Mouse (Mus musculus): ENCODE data around the gene Shisa9.
"Not testable (repeated sequence)": the region's sequence is repeated elsewhere in the genome, so short reads cannot be mapped to it uniquely, and the experiment has no call there.

Gene Shisa9

DNA sequence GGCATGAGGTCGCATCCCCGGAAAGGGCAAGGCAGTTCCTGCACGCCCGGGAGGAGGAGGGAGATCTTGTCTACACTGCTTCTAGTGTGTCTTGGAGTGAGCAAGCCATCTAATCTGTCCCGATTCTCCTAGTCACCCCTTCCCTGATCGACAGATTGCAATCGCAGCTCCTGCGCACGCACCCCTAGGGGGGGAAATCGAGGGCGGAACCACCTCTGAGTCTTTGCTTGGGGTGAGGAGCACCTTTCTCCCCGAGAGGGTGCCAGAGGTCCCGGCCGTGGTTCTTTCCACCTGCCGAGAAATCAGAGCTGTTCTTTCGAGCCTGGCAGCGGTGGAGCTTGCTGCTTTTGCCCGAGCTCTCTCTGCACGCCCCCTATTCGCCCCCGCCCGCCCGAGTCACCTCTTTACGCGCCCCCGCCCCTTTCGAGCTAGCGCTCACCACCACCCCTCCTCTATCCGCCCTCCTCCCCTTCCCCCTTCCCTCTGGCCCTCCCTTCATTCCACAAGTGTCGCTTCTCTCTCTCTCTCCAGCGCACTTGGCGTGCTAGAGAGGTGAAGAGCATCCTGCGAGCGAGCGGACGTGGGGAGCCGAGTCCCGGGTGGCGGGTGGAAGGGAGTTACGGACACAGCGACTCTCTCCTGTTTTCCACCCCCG is at the start of gene Shisa9:
Gene Shisa9, plus strand, starts transcription at position 498 of the 655 bp plus-strand sequence.
- in situ Hi-C loops (cut with MboI; ENCODE audit: unreplicated experiment in 2 of 2), result no loop called here

DNA sequence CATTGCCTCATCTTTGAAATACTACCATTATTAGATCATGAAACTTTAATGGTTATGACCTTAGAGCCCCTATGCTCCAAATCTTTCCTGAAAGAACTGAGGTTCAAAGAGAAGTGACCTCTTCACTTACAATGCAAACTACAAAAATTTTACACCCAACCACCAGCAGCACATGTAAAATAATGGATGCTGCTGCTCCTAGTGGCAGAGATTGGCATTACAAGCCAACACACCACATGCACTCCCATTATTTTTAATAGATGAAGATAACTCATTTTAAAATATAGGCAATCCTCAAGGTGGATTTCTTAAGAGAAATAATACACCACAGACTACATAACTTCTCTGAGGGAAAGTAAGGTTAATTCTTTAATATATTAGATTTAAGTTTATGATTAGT is 43.4 kb upstream of the Shisa9 start:
- in situ Hi-C loops (cut with MboI; ENCODE audit: unreplicated experiment in 2 of 2), result loop anchor here (5.0 to 25.0 kb wide), 2 partner anchors 353 to 513 kb away; no protein-coding TSS in a partner anchor

DNA sequence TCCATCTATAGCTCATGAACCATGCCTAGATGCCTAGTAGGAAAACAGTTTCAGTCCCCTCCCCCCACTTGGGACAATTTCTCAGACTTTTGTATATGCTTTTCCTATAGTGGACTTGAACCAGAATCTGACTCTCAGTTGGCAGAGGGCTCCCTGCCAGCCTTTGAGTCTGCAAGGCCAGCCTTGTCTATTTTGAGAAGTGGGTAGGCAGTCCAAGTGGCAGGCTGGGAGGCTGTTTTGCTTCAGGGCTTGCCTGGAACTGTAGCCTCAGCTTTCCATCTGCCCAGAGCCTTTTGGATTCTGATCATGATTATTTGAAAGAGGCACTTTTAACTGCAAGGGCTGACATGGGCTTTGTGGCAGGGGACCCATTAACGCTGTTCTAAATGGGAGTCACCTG is 23.2 kb upstream of the Shisa9 start:
- in situ Hi-C loops (cut with MboI; ENCODE audit: unreplicated experiment in 2 of 2), result no loop called here

DNA sequence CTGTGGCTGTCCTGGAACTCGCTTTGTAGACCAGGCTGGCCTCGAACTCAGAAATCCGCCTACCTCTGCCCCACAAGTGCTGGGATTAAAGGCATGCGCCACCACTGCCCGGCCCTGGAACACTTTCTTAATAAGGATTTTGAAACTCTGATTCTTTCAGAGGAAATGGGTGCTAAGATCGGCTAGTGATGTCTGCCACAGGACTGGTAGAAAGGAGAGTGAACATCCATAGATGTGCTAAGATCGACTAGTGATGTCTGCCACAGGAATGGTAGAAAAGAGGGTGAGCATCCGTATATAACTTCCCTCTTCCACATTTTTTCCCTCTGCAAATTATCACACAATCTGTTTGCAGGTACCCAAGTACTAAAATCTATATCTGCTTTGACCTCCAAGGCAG is 17.9 kb upstream of the Shisa9 start:
- in situ Hi-C loops (cut with MboI; ENCODE audit: unreplicated experiment in 2 of 2), result no loop called here

DNA sequence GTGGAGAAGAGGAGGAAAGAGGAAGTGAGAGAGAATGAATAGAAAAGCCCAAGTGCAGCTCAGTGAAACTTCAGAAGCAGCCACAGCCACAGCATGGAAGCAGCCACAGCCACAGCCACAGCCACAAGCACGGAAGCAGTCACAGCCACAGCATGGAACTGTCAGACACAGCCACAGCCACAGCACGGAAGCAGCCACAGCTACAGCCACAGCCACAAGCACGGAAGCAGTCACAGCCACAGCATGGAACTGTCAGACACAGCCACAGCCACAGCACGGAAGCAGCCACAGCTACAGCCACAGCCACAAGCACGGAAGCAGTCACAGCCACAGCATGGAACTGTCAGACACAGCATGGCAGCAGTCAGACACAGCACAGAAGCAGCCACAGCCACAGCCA is 17.1 kb upstream of the Shisa9 start:
- in situ Hi-C loops (cut with MboI; ENCODE audit: unreplicated experiment in 2 of 2), result not testable (repeated sequence)

DNA sequence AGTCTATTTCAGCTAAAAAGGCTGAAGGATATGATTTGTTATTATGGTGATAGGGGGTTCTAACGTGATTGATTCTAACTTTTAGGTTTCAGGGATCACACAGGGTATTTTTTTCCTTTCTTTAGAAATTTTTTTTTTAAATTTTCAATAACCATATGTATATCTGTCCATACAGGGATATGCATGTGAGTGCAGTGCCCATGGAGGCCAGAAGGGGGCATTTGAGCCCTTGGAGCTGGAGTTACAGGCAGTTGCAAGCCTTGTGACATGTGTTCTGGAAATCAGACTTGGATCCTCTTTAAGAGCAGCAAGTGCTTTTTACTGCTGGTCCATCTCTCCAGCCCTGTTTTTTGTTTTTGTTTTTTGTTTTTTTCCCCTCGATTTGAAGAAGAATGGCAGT is 16.3 kb upstream of the Shisa9 start:
- in situ Hi-C loops (cut with MboI; ENCODE audit: unreplicated experiment in 2 of 2), result no loop called here

DNA sequence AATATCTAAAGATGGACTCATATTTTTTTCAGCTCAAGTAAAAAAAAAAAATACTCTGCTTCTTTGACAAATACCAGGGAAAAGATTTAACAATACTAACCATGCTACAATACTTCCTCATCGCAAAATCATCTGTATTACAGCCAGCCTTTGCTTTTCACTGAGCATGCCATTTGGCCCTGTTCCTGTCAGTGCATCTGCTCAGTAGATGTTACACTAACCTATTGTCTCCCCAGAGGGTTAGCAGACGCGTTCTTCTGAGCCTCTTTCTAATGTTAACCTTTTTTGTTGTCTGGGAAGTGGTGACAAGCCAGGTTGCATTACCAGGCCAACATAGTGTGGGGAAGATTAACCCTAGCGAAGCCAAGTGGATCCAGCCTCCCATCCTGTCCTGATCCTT is 10.2 kb upstream of the Shisa9 start:
- in situ Hi-C loops (cut with MboI; ENCODE audit: unreplicated experiment in 2 of 2), result no loop called here

DNA sequence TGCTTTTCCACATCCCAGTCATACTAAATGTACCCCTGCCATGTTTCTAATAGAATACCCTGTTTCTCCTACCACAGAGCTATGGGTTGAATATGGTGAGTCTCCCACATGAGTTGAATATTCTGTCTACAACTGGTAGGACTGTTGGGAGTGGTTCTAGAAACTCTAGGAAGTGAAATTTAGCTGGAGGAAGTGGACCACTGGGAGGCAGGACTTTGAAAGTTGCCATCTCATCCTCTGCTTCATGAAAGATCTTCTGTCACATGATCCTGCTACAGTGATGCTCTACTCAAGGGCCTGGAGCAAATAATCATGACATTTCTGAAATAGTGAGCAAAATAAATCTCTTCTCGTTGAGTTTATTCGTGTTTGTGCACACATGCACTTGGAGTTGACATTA is 7.2 kb upstream of the Shisa9 start:
- in situ Hi-C loops (cut with MboI; ENCODE audit: unreplicated experiment in 2 of 2), result no loop called here

DNA sequence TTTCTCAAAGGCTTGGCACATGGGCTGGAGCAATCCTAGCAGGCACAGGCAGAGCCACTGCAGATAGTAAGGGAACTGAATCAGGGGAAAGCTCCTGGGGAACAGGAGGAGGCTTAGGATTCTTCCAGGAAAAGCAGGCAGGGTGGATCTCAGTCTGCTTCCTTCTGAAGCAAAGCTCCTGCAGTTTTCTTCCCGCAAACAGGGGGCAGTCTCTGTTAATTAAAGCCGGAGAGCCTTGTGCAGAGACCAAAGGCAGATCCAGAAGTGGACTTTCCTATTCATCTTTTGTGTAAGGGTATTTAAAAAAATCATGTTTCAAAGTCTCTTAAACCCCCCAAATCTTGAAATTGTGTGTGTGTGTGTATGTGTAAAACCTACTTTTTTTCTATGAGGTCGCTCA is 3.1 kb upstream of the Shisa9 start:
- in situ Hi-C loops (cut with MboI; ENCODE audit: unreplicated experiment in 2 of 2), result no loop called here

DNA sequence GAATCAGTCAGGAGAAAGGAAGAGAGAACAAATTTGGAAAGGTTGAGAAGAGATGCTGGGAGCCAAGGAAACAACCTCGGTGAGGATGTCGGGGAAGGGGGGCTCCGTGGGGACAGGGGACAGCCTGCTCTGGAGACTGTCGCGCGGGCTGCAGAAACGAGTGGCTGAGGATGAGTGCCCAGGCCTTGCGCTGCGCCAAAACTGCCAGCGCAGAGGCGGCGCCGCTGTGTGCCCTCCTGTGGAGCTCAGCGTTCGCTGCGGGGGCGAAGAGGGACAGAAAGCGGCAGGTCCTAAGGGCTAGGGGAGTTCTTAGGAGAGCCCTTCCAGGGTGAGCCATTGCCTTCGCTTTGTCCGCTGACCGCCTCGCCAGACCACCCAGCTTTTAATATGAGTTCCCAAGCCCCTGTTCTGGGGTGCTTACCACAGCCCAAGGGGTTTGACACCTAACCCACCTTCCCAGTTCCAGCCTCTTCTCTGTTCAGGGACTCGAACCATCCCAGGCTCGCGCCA is 752 bp upstream of the Shisa9 start:
- in situ Hi-C loops (cut with MboI; ENCODE audit: unreplicated experiment in 2 of 2), result no loop called here

DNA sequence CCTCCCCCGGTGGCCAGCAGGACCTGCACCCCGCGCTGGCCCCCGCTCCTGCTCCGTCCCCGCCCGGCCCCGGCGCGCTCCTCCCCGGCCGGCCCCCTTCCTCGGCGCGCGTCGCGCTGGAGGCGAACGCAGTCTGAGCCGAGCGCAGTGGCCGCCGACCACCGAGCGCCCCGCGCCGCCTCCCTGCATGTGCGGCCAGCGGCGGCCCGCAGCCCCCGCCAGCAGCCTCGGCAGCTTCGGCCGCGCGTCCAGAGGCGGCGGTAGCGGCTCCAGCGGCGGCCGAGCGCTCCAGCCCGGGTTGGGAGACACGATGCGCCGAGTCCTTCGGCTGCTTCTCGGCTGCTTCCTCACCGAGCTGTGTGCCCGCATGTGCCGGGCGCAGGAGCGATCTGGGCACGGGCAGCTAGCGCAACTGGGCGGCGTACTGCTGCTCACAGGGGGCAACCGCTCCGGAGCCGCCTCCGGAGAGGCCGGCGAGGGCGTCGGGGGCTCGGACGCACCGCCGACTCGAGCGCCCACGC is 418 bp downstream of the Shisa9 start:
- in situ Hi-C loops (cut with MboI; ENCODE audit: unreplicated experiment in 2 of 2), result no loop called here

DNA sequence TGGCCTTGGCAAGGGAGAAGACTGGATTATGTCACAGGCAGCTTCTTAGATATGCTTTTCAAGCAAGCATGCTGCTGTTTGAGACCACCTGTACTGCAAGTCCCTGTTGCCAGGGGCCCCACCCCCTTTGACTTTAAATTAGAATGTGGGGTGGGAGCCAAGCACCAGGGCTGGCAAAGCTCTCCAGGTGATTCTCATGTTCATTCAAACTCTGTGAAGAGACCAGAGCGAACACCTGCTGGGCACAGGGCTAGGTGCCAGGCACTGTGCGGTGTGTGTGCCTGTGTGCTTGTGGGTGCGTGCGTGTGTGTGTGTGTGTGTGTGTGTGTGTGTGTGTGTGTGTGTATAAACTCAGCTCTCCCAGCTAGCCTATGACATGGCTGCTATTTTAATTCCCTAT is 3.1 kb downstream of the Shisa9 start:
- in situ Hi-C loops (cut with MboI; ENCODE audit: unreplicated experiment in 2 of 2), result no loop called here

DNA sequence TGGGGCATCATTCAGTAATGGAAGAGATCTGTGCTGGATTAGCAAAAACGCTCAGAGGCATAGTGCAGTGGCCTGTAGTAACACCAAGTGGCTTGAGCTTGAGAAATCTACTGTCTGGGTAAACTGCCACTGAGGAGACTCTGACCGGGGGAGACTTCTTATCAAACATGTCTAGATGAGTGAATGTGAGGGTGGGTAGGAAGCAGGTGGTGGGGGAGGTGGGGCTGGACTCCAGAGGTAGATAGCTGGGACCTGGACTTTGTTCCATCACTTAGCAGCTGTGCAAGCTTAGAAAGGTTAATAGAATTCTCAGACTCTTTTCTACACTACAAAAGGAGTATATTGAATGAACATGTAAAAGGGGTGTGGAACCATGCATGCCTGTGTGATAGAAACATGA is 21.3 kb downstream of the Shisa9 start:
- in situ Hi-C loops (cut with MboI; ENCODE audit: unreplicated experiment in 2 of 2), result no loop called here

DNA sequence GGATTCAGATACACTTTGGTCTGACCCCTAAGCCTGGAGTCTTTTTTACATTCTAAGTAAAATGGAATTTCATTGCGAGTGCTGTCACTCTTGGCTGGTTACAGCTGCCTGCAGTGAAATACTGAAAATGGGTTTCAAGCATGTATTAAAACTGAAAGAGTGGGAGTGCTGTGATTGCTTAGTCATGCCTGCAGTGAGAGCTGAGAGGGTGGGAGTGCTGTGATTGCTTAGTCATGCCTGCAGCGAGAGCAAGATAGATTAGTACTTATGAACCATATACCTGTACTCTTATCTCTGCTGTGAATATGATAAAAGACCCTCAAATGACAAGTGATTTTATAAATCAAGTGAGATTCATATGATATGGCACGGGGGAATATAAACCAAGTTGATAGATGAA is 26.2 kb downstream of the Shisa9 start:
- in situ Hi-C loops (cut with MboI; ENCODE audit: unreplicated experiment in 2 of 2), result no loop called here

DNA sequence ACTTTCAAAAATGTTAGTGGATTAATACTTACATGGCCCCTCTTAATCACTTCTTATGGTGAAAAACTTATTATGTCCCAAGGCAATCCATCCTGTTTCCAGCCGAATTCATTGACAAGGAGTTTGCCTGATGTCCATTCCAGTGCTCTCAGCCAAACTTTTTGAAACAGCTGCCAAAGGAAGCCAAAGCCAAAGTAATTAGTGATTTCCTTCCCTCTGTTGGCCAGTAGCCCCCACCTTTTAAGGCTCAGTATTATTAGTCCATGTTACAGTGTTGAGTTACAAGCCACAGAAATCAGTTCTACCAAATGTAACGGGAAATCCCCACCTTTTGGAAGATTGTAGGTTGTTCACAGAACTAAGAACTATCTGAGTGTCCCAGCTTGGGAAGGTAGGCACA is 28.8 kb downstream of the Shisa9 start:
- in situ Hi-C loops (cut with MboI; ENCODE audit: unreplicated experiment in 2 of 2), result no loop called here

DNA sequence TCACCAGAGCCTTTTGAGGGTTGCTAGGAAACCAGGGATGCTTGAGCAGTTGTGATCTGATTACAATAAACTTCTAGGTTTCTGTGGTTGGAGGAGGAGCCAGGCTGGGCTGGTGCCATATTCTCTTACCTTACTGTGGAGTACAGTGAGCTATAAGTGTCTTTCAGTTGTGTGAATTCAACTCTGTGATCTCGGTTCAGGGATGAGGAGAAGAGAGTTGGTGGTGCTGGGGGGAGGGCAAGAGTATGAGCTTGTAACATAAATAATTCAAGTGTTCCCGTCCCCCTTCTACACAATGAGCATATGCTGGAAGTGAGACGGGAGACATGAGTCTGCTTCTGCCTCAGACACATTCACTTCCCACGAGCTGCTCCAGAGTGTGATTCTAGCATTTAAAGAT is 30.6 kb downstream of the Shisa9 start:
- in situ Hi-C loops (cut with MboI; ENCODE audit: unreplicated experiment in 2 of 2), result no loop called here

DNA sequence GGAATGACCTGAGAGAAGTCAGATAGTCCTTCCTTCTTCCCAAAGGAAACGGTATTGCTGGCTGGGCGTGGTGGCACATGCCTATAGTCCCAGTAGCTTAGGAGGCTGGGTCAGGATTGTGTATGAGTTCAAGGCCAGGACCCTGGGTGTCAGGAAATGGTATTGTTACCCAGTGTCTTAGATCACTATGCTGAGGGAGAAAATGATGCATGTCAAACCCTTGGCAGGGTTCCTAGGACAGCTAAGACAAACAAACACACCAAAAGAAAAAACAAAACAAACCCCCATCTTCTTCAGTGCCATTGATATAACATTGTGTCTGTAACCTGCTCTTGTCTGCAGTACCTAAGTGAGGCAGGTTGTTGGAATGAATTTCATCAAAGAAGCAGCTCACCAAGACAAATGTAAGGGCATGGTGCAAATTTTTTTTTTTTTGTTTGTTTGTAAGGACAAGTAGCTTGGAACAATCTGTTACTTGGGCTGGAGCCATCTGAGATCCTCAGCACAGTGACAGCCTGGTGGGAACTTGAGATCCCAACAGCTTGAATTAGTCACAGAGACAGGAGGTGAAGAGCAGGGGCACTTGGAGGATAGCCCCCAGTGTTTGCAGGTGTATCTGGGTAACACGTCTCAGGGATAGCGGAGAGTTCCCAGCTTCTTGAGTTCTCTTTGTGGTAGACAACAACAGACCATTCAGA is 34.2 kb downstream of the Shisa9 start:
- in situ Hi-C loops (cut with MboI; ENCODE audit: unreplicated experiment in 2 of 2), result no loop called here

DNA sequence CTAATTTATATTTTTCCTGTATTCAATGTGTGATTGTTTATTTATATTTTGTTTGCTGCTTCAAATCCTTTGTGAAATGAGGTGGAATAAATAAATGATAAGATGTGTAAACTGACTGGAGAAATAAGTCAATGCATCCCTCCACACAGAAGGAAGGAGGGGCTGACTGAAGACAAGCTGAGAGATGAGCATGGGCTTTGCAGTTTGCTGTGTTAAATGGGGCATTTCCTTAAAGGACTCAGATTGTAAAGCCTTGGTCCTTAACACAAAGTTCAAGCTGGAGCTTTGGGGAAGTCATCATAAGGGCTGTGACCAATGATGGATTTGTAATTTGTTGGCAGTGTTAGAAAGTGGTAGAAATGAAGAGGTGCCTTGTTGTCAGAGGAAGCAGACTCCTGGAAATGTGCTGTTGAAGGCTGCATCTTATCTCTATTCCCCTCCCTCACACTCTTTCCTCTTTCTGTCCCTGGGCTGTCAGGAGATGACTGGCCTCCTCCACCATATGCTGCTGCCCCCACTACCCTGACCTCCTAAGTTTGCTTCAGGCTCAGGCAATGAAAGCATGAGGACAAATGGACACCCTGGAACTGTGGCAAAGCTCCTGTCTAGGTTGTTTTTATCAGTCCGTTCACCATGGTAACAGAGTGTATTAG is 36.3 kb downstream of the Shisa9 start:
- in situ Hi-C loops (cut with MboI; ENCODE audit: unreplicated experiment in 2 of 2), result no loop called here

DNA sequence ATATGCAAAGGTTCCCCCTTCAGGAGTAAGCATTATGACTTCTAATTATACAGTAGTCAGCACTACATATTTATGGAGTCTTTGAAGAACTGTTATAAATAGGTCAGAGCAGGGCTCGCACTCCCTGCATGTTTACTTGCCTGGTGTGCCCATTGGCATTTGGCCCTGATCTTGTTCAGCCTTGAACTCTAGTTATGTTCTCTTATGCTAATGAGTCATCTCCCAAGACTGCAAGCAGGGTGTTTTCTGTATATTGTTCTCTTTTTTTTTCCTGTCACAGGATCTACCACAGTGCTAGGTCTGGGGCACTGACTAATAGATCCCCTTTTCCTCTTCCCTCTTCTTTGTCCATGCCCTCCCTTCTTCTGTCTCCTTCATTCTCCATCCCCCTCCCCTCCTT is 48.5 kb downstream of the Shisa9 start:
- in situ Hi-C loops (cut with MboI; ENCODE audit: unreplicated experiment in 2 of 2), result no loop called here

DNA sequence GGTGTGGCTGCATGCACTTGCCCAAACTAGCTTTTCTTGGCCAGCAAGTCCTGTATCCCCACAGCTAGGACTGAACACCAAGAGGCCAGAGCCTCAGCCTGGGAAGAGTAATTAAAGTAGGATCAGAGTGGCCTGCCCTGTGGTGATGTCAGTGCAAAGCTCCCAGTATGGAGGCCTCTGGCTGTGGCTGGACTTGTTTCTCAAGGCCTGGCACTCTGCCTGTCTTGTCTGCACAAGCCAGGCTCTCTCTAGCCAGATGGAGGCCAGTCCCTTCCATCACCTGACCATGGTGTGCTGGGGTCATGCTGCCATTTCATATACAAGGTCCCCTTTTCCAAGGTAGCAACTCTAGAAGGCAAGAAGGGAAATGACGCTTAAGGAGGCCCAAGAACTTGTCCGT is 51.0 kb downstream of the Shisa9 start:
- in situ Hi-C loops (cut with MboI; ENCODE audit: unreplicated experiment in 2 of 2), result no loop called here

DNA sequence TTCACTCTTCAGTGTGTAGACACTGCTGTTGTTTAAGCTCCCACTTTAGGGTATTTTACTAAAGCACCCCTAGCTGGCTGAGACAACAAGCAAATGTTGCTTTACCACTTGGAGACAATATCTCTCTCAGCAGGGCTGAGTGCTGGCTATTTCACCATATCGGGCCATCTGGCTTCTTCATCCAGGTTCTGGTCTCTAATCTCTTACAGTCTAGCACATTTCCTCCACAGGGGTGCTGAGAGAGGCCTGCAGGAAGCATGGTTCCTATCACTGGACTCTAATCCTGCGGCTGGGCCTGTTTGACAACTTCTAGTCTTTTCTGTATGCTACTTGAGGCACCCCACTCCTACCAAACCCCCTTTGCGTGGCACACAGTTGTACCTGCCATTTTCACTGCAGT is 51.7 kb downstream of the Shisa9 start:
- in situ Hi-C loops (cut with MboI; ENCODE audit: unreplicated experiment in 2 of 2), result no loop called here

DNA sequence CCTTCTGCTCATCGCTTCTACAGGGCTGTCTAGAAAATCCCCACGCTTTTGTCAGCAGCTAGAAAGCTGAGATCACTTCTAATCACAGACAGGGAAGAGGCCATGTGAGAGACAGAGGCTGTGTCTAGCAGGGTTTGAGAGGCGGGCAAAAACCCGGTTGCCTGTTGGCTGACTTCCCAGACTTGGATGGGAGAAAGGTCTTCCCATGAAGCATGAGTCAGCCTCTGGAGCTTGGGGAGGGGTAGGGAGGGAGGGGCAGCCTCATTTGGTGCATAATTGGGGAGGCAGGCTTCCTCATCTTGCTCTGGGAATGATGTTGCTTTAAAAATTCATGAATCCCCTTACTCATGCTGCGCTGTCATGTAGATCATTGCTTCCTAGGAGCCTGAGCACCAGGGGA is 57.0 kb downstream of the Shisa9 start:
- in situ Hi-C loops (cut with MboI; ENCODE audit: unreplicated experiment in 2 of 2), result no loop called here
